Mouse (Mus musculus): ENCODE results near the gene Ugcg. TPM values are rescaled to one million over a fixed set of nuclear protein-coding genes. Genes with fewer than 3 reads are reported as not detected.

Ugcg gene
- polyA plus RNA-seq (2011; ENCODE audit: insufficient read length, low read depth, missing spikeins): 87.0 and 107 TPM in 2 replicates

- Histone ChIP-seq H3K4me1 (ENCODE audit: control insufficient read depth, insufficient read depth, low read length) (peaks cover 2% of the 10 kb centered on the region; the same call in 1 of the 2 replicates), H3K4me3 (ENCODE audit: insufficient read depth, low read length) (peak within 1 kb of the TSS; percentile 94), H3K27ac (ENCODE audit: insufficient read depth, low read length) (peak within 1 kb of the TSS; percentile 89)
- TF ChIP-seq CTCF (IDR thresholded peaks at IDR 0.05; ENCODE audit: borderline replicate concordance, insufficient read depth, low read length) (no peak), POLR2A (IDR thresholded peaks at IDR 0.05; ENCODE audit: low read depth, low read length) (peak; percentile 47)
Measured at GRCm38 (mm10) chr4:59188802-59189545, at the start of gene Ugcg. Gene Ugcg, plus strand, starts transcription at chr4:59189257.

- Histone ChIP-seq H3K4me3 (ENCODE audit: insufficient read depth, low read length) (no peak overlapping the region), H3K27ac (ENCODE audit: insufficient read depth, low read length) (no peak overlapping the region), H3K4me1 (ENCODE audit: control insufficient read depth, insufficient read depth, low read length) (no peaks in the 10 kb centered on the region)
- TF ChIP-seq POLR2A (IDR thresholded peaks at IDR 0.05; ENCODE audit: low read depth, low read length) (no peak), CTCF (IDR thresholded peaks at IDR 0.05; ENCODE audit: borderline replicate concordance, insufficient read depth, low read length) (no peak)
Measured at GRCm38 (mm10) chr4:59149043-59149442, 40.0 kb upstream of the Ugcg start.

GRCm38 (mm10) chr4:59150907-59151306, 38.1 kb upstream of the Ugcg start:
- TF ChIP-seq POLR2A (IDR thresholded peaks at IDR 0.05; ENCODE audit: low read depth, low read length) (no peak), CTCF (IDR thresholded peaks at IDR 0.05; ENCODE audit: borderline replicate concordance, insufficient read depth, low read length) (no peak)
- H3K4me1 ChIP-seq (ENCODE audit: control insufficient read depth, insufficient read depth, low read length): no peaks in the 10 kb centered on the region
- H3K27ac ChIP-seq (ENCODE audit: insufficient read depth, low read length): no peak overlapping the region
- H3K4me3 ChIP-seq (ENCODE audit: insufficient read depth, low read length): no peak overlapping the region

GRCm38 (mm10) chr4:59151953-59152352, 37.1 kb upstream of the Ugcg start:
- H3K4me1 ChIP-seq (ENCODE audit: control insufficient read depth, insufficient read depth, low read length): no peaks in the 10 kb centered on the region
- H3K27ac ChIP-seq (ENCODE audit: insufficient read depth, low read length): no peak overlapping the region
- H3K4me3 ChIP-seq (ENCODE audit: insufficient read depth, low read length): no peak overlapping the region
- no peak for TF ChIP-seq POLR2A (IDR thresholded peaks at IDR 0.05; ENCODE audit: low read depth, low read length)
- no peak for TF ChIP-seq CTCF (IDR thresholded peaks at IDR 0.05; ENCODE audit: borderline replicate concordance, insufficient read depth, low read length)

- no peak overlapping the region for H3K27ac ChIP-seq (ENCODE audit: insufficient read depth, low read length)
- H3K4me1 ChIP-seq (ENCODE audit: control insufficient read depth, insufficient read depth, low read length): peaks cover 8% of the 10 kb centered on the region
- H3K4me3 ChIP-seq (ENCODE audit: insufficient read depth, low read length): no peak overlapping the region
- TF ChIP-seq CTCF (IDR thresholded peaks at IDR 0.05; ENCODE audit: borderline replicate concordance, insufficient read depth, low read length): no peak
- TF ChIP-seq POLR2A (IDR thresholded peaks at IDR 0.05; ENCODE audit: low read depth, low read length): no peak
Measured at GRCm38 (mm10) chr4:59156897-59157592, 32.0 kb upstream of the Ugcg start.

- TF ChIP-seq CTCF (IDR thresholded peaks at IDR 0.05; ENCODE audit: borderline replicate concordance, insufficient read depth, low read length) (no peak), POLR2A (IDR thresholded peaks at IDR 0.05; ENCODE audit: low read depth, low read length) (no peak)
Measured at GRCm38 (mm10) chr4:59157654-59158053, 31.4 kb upstream of the Ugcg start.

GRCm38 (mm10) chr4:59160289-59160688, 28.8 kb upstream of the Ugcg start:
- no peak overlapping the region for H3K4me3 ChIP-seq (ENCODE audit: insufficient read depth, low read length)

More at GRCm38 (mm10) chr4:59157654-59158053, 31.4 kb upstream of the Ugcg start:
- peaks cover 8% of the 10 kb centered on the region for H3K4me1 ChIP-seq (ENCODE audit: control insufficient read depth, insufficient read depth, low read length)
- H3K4me3 ChIP-seq (ENCODE audit: insufficient read depth, low read length): no peak overlapping the region
- H3K27ac ChIP-seq (ENCODE audit: insufficient read depth, low read length): no peak overlapping the region

GRCm38 (mm10) chr4:59160959-59161670, 27.9 kb upstream of the Ugcg start:
- Histone ChIP-seq H3K4me1 (ENCODE audit: control insufficient read depth, insufficient read depth, low read length) (peaks cover 11% of the 10 kb centered on the region), H3K27ac (ENCODE audit: insufficient read depth, low read length) (no peak overlapping the region), H3K4me3 (ENCODE audit: insufficient read depth, low read length) (no peak overlapping the region)
- no peak for TF ChIP-seq POLR2A (IDR thresholded peaks at IDR 0.05; ENCODE audit: low read depth, low read length)
- TF ChIP-seq CTCF (IDR thresholded peaks at IDR 0.05; ENCODE audit: borderline replicate concordance, insufficient read depth, low read length): no peak

More at GRCm38 (mm10) chr4:59160289-59160688, 28.8 kb upstream of the Ugcg start:
- H3K27ac ChIP-seq (ENCODE audit: insufficient read depth, low read length): no peak overlapping the region
- peaks cover 11% of the 10 kb centered on the region for H3K4me1 ChIP-seq (ENCODE audit: control insufficient read depth, insufficient read depth, low read length)
- TF ChIP-seq CTCF (IDR thresholded peaks at IDR 0.05; ENCODE audit: borderline replicate concordance, insufficient read depth, low read length) (no peak), POLR2A (IDR thresholded peaks at IDR 0.05; ENCODE audit: low read depth, low read length) (no peak)

- Histone ChIP-seq H3K4me3 (ENCODE audit: insufficient read depth, low read length) (no peak overlapping the region), H3K27ac (ENCODE audit: insufficient read depth, low read length) (peak overlapping the region; percentile 49; the same call in 1 of the 2 replicates), H3K4me1 (ENCODE audit: control insufficient read depth, insufficient read depth, low read length) (peaks cover 10% of the 10 kb centered on the region)
- no peak for TF ChIP-seq CTCF (IDR thresholded peaks at IDR 0.05; ENCODE audit: borderline replicate concordance, insufficient read depth, low read length)
- no peak for TF ChIP-seq POLR2A (IDR thresholded peaks at IDR 0.05; ENCODE audit: low read depth, low read length)
Measured at GRCm38 (mm10) chr4:59164034-59164433, 25.0 kb upstream of the Ugcg start.
